Mouse (Mus musculus): ENCODE results near the gene Cd300lg.

Cd300lg gene

DNA sequence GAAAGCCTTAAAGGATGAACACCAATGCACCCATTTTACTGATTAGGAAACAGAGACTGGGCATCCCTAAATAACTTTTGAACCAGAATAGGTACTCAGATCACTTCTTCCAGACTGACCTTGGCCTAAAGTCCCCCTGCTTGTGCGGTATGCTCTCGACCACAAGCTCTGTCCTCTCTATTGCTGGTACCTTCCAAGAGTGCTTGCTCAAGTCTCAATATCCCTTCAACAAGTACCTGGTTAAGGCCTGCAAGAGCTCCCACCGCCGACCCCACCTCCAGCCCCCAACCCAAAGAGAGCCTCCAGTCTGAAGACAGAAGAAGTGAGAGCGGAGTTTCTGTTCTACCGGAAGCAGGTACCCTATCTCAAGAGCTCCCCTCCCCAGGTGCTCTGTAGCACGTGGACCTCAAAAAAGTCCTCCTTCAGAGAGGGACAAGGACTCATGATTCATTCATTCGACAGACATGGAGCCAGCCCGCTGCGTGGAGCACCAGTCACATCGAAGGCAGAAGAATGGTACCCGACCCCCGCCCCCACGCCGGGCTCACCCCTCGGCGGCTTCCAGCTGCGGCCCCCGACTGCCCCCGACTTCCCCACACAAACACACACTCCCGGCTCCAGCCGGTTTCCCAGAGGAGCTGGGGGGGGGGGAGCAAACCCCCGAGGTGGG, 15.2 kb upstream of the Cd300lg start:
- DNase-seq (ENCODE audit: extremely low read depth, low read depth, low spot score): no peak

DNA sequence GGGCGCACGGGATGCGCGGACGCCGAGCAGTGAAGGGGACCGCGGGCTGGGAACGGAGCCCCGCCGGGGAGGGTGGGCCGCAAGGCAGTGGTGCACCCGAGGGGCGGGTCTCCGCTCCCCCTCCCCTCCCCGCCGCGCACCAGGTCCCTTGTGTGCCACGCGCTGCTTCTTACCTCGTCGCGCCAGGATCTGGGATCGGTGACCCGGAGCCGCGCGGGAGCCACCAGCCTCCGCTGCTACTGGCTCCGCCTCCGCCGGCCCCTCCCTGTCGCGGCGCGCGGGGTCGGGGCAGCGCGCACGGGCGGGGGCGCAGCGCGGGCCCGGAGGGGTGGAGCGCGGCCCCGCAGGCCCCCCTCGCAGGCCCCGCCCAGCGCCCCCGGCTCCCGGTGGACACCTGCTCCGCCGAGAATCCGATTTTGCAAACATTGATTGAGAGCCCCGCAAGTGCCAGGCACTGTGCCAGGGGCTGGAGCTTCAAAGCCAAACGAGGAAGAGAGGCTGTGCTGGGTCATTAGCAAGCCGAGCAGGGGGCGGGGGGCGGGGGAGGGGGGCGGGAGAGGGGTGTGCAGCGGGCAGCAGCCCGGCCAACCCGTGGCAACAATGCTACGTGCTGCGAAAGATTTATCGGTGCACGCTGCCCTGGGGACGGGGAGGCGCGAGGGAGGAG, 14.5 kb upstream of the Cd300lg start:
- DNase-seq (ENCODE audit: extremely low read depth, low read depth, low spot score): no peak

DNA sequence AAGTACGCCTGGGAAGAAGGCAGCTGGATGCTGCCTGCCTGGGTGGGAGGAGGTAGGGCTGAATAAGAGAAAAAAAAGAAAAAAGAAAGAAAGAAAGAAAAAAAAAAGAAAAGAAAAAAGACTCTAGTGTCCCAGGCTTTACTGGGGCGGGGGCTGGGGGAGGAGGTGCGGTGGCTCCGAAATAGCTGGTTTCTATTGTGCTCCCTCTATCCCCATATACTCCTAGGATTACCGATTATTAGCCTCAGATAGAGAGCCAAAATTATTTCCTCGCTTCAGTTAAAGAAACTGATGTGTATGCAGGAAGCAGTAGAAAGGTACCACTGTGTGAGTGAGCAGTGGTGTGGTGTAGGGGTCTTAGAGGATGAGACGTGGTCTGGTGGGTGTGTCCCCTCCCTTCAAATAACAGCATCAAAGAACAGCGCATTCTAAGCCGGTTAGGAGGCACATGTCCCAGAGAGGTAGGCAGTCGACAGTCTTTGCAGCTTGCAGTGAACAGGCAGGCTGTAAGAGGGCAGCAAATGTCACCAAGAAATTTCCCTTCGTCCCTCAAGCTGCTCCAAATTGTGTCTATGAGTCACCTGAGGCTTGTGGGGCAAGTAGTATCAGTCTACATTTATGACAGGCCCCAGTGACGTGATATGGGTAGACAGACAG, 13.8 kb upstream of the Cd300lg start:
- DNase-seq (ENCODE audit: extremely low read depth, low read depth, low spot score): no peak

DNA sequence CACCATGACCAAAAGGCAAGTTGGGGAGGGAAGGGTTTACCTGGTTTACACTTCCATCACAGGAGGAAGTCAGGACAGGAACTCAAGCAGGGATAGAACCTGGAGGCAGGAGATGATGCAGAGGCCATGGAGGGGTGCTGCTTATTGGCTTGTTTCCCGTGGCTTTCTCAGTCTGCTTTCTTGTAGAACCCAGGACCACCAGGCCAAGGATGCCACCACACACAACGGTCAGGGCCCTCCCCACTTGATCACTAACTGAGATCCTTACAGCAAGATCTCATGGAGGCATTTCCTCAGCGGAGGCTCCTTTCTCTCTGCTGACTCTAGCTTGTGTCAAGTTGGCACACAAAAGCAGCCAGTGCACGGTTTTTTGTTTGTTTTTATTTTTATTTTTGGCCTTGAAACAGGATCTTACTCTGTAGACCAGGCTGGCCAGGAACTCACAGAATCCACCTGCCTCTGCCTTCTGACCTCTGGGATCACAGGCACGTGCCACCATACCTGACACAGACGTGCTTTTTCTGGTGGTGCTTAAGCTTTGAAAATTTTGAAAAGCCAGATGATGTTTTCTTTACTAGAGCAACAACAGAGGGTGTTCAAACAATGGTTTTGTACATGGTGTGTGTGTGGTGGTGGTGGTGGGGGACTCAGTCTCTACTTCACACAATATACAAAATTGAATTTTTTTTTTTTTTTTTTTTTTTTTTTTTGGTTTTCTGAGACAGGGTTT, 13.1 kb upstream of the Cd300lg start, which contains the start of gene Mpp3:
Mpp3 (minus strand) TSS at position 375 of the 730 bp plus-strand sequence.
- no peak for DNase-seq (ENCODE audit: extremely low read depth, low read depth, low spot score)

DNA sequence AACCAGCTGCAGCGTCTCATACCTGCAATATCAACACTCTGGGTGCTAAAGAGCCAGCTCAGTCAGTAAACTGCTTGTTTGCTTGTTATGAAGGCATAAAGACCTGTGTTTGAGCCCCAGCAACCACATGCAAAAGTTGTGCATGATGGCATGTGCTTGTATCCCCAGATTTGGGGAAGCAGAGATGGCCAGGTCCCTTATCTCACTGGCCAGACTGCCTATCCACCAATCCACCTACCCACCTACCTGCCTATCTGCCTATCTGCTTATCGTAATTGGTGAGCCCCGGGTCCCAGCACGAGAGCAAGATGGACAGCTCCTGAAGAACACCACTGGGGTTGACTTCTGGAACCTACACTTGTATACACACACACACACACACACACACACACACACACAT, 12.0 kb upstream of the Cd300lg start:
- DNase-seq (ENCODE audit: extremely low read depth, low read depth, low spot score): no peak

DNA sequence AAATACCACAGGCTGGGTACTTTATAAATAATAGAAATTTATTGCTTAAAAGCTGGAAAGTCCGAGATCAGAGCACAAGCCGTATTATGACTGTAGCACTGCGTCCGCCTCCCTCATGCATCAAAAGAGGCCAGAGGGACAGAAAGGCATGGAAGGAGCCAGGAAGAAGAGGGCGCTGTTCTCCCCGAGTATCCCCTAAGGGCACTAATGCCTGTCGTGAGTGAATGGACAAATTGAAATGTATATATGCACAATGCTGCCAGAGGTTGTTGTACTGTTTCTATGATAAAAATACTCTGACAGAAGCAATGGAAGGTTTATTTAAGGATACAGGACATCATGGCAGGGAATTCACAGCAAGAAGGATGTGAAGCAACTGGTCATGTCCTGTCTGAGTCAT, 11.3 kb upstream of the Cd300lg start:
- DNase-seq (ENCODE audit: extremely low read depth, low read depth, low spot score): no peak

DNA sequence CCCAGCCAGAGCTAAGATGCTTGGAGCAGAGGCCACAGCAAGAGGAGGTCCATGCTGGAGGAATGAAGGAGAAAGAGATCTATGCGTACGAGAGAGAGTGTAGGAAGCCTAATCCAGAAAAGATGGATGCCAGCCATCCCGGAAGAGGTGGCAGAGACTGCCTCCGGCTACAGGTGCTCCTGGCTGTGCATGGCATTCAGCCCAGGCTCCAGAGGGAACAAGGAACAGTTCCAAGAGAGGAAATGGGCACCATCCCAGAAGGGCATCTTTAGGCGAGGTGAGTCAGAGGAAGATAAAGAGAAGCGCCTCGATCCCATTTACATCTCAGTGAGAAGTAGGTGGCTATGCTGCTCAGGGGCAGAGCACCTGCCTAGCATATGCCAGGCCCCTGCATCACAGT, 10.2 kb upstream of the Cd300lg start:
- no peak for DNase-seq (ENCODE audit: extremely low read depth, low read depth, low spot score)

DNA sequence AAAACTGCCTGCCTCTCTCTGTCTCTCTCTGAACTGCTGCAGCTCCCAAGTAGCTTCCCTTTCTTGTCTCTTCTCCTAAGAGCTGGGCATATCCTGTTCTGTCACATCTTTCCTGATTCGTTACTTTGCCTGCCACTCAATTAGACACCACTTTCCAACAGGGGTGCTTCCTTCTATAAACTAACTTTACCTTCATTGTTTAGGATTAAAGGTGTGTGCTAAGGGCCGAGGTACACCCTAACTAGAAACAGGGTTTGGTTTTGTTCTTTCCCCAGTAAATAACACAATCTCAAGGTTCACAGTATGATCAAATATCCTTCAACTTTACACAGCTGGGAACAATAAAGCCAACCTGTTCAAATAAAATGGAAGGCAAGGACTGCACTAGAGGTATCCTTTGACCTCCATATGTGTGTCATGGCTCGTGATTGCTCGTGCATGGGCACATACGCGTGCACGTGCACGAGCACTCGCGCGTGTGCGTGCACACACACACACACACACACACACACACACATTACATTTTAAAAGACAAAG, 8.2 kb upstream of the Cd300lg start:
- DNase-seq (ENCODE audit: extremely low read depth, low read depth, low spot score): no peak

DNA sequence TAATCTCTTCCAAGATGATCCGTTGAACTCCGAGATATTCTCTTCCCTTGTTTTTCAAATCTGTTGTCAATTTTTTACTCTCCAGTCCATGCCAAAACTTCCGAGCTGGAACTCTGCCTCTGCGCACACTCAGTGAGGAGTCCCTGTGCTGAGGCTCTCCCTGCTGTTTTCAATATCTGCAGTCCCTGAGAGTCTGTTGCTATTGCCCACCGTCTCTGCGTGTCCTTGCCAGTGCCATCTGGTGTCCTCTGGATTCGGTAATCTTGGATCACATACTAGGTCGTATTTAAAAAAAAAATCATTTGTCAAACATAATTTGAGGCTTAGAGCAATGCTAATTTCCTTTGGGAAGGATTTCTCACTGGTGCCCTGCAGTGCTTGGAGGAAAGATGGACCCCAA, 6.4 kb upstream of the Cd300lg start:
- DNase-seq (ENCODE audit: extremely low read depth, low read depth, low spot score): no peak

DNA sequence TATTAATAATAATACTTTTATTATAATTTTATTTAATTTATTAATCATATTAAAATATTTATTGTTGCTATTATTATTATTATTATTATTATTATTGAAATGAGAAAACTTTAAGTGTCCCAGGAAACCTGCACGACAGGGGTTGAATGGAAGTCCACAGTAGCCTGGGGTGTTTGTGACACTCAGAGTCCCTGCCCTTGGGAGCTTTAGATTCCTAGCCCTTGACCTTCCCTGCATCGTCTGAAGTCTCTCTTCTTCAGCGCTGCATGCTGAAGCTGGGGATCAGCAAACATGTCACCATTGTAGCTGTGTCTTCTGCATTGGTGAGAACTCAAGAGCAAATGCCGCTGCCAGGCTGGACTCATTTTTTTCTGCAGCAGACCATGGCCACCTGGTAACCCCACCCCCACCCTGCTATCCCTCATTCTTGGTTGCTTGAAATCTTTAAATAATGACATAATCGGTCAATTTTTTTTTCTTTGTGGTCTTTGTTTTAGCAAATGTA, 5.8 kb upstream of the Cd300lg start:
- DNase-seq (ENCODE audit: extremely low read depth, low read depth, low spot score): no peak

DNA sequence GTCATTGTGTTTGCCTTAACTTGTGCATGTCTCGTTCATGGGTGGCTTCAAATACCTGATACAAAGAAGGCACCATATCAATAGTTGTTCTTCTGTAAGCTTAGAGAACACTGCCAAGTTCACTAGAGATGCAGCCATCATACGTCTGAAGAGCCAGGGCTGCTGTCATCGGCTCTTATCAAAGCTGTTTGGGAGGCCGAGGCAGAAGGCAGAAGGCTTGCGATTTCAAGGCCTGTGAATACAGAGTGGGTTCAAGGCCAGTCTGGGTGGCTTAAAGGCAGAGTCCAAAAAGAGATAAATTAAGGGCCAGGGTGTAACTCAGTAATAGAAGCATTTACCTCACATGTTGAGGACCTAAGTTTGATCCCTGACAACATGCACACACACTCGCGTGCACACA, 5.0 kb upstream of the Cd300lg start:
- no peak for DNase-seq (ENCODE audit: extremely low read depth, low read depth, low spot score)

DNA sequence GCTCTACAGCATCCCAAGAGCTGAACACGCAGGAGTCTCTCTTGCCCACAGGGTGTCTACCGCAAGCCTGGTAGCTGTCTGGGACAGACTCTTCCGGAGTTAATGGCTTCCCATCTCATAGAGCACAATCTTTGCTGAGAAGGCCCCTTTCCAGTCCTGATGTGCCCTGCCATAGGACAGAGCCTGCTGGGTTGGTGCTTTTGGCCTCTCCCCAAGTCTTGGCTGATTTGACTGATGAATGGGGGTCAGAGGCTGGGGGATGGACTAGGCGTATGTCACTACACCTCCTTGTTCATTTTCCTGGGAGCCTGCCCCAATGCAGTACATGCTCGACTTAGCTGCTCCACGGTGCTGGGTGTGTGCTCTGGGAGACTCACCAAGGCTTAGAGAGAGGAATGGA, 3.5 kb upstream of the Cd300lg start:
- no peak for DNase-seq (ENCODE audit: extremely low read depth, low read depth, low spot score)

DNA sequence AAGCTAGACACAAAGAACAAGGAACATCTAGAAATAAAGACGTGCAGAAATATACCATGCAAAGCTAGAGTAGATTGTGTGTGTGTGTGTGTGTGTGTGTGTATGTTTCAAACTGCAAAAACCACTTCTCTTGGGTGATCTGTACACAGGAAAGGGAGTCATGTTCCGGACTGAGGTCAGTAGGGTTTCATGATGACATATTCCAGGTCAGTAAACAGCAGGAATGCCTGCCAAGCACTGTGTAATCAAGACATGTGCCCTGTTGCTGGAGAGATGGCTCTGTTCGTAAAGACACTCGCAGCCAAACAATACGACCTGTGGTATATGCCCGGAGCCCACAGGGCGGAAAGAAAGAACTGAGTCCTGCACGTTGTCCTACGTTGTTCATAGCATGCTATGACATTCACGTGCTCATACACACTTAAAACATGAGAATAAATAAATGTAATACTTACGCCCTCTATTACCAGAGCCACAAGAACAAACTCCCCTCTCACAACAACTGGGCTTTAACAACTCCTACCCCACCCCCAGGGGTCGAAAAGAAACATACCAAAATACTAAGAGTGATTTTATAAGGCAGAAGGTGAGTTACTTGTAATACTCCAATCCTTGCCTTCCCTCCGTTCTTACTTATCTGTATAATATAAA, 1.7 kb upstream of the Cd300lg start:
- no peak for DNase-seq (ENCODE audit: extremely low read depth, low read depth, low spot score)

DNA sequence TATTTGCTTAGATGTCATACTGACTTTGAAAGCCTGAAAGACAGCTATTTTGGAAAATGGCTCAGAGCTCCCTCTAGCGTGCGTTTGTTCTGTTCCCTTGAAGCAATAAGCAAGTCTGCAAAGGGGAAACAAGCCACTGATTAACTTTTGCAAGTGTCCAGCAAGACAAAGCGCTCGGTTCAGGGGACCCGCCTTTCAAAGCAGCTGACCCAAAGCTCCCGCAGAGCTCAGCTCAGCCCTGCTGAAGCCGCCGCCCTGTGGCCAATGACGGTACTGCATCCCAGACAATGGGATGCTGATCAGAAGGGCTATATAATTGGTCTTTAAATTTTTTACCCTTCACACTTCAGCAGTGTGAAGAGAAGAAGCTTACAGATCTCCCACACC, 1.2 kb upstream of the Cd300lg start:
- no peak for DNase-seq (ENCODE audit: extremely low read depth, low read depth, low spot score)

DNA sequence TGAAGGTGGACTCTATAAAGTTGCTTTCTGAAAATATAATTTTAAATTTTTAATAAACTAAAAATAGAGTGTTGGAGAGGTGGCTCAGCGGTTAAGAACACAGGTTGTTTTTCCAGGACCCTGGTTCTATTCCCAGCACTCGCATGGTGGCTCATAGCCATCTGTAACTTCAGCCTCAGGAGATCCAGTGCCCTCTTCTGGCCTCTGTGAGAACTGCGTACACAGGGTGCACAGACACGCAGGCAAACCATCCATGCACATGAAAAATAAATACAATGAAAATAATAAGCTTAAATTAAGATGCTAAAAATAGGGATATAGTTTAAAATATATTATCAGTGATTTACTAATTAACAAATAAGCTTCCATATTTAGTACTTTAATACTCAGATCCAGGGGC, 663 bp upstream of the Cd300lg start:
- DNase-seq (ENCODE audit: extremely low read depth, low read depth, low spot score): no peak

DNA sequence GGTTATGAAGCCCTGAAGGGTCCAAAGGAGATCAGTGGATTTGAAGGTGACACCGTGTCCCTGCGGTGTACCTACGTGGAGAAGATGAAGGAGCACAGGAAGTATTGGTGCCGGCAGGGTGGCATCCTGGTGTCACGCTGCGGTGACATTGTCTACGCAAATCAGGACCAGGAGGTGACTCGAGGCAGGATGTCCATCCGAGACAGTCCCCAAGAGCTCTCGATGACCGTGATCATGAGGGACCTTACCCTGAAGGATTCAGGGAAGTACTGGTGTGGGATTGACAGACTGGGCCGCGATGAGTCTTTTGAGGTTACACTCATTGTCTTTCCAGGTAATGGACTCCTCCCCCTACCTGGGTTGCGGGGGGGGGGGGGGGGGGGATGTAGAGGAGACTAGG, 1.7 kb downstream of the Cd300lg start:
- DNase-seq (ENCODE audit: extremely low read depth, low read depth, low spot score): no peak

DNA sequence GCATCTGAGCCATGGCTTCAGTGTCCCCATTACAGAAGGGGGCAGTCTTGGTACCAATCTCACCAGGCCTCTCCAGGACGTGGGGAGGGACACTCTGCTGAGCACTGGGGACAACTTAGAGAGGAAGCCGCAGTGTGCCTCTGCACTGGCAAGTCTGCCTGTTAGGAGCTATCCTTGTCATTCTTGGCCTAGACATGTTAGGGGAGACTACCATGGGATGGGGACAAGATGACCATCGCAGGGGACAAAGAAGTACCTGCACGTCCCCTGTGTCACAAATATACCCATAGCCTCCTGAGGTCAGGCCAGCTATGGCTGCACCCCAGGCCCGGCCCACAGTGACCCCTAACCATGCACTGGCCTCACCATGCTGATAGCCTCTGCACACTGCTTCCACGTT, 2.1 kb downstream of the Cd300lg start:
- no peak for DNase-seq (ENCODE audit: extremely low read depth, low read depth, low spot score)

DNA sequence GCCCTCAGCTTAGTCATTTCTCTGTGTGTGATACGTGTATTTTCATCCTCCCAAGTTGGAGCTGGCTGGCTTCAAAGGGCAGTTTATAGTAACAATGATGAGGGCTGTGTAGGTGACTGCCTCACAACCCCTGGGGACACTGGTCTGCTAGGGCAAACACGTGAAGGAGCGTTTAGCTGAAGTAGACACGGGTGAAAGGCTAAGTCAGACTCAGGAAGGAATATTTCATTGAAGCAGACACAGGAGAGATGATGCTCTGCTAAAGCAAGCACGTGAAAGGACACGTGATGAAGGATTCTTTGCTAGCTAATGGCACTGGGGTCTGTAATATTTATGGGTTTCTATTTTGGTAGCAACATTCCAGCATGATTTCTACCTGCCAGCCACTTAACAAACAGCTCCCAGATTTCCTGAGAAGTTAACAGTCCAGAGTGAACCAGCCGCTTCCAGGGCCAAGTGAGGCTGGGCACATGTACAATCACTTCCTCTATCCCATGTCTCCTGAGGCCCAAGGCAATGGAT, 3.4 kb downstream of the Cd300lg start:
- DNase-seq (ENCODE audit: extremely low read depth, low read depth, low spot score): no peak

DNA sequence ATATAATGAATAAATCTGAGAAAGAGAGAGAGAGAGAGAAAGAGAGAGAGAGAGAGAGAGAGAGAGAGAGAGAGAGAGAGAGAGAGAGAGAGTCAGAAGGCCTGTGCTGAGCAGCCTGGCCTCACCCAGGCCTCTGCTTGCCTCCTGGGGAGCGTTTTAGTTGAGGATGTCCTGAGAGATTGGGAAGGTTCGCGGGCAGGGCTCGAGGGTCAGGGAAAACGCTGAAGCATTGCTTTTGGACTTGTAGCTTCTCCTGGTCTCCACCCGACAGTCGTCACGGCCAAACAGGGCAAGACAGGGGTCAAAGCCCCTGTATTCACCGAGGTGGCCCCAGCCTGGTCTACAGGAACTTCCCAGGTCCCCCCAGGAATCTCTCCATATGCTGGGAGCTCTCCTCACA, 5.3 kb downstream of the Cd300lg start:
- no peak for DNase-seq (ENCODE audit: extremely low read depth, low read depth, low spot score)

DNA sequence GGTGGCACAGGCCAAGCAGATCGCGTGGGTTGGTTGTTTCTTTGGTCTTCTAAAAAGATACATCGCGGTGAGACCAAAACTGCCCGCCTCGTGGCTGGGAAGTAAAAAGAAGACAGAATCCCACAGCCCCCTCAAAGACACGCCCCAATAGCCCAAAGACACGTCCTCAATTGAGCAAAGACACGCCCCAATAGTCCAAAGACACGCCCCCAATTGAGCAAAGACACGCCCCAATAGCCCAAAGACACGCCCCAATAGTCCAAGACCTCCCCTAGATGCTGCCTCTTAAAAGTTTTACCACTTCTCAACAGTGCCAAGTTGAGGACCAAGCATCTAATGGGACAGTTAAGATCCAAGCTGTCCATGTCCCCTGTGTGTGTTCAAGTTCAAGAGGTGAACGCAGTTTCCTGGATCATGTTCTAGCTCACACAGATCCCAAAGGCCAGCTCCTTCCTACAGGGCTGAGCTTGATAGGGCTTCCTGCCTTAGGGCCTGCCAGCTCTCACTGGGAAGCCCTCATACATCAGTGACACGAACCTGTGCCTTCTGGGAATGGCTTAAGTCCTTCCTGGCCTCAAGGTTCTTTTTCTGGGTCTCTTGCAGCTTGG, 8.7 kb downstream of the Cd300lg start:
- no peak for DNase-seq (ENCODE audit: extremely low read depth, low read depth, low spot score)
